Mouse (Mus musculus) heart, adult 2 months (tissue): ENCODE measurements at regions not wholly inside any gene's neighbourhood (a gene's known extent, or its start where the extent isn't known, plus 50 kb on each side); places are given as distances from the start of the nearest gene placed in this dataset.

Experiments
- CTCF ChIP-seq: fragments of 200-600 bp; IDR thresholded peaks from 2 replicates; pipeline ENCODE4 v1.8.1; 2022; ENCODE audit warnings: antibody characterized with exemption, mild to moderate bottlenecking, moderate library complexity
- EP300 ChIP-seq: fragments of 200-500 bp; IDR thresholded peaks from 2 replicates; pipeline ENCODE4 v1.6.1; 2011; ENCODE audit warnings: low read depth, low read length, control low read depth; ENCODE audit not compliant: insufficient read depth
- POLR2A ChIP-seq: fragments of 200-500 bp; IDR thresholded peaks from 2 replicates; pipeline ENCODE4 v1.6.1; 2011; ENCODE audit warnings: mild to moderate bottlenecking, low read depth, low read length, control low read depth; ENCODE audit not compliant: insufficient read depth

- TF ChIP-seq POLR2A, result no peak
- TF ChIP-seq CTCF, result no peak
- TF ChIP-seq EP300, result no peak
Observed at GRCm38 (mm10) chr17:83987683-83988082, 139.9 kb upstream of the Haao start.
